Mouse (Mus musculus) lung, postnatal 0 days (tissue): Measurements from ENCODE around the gene Cela2a.

ENCODE experiments used
- CTCF ChIP-seq: IDR thresholded peaks from 2 replicates; pipeline ENCODE4 v1.5.1; 2016; ENCODE audit warnings: antibody characterized with exemption, mild to moderate bottlenecking
- EP300 ChIP-seq: IDR thresholded peaks from 2 replicates; pipeline ENCODE4 v1.6.1; 2016; ENCODE audit warnings: antibody characterized with exemption, mild to moderate bottlenecking, control low read depth

- TF ChIP-seq CTCF (no peak), EP300 (no peak)
Measured at GRCm38 (mm10) chr4:141865006-141865405, 39.0 kb upstream of the Cela2a start.
